Mouse (Mus musculus): Measurements from ENCODE around the gene Kcnmb3.

Gene Kcnmb3

GRCm38 (mm10) chr3:32492097-32493090 is at the start of gene Kcnmb3:
Gene Kcnmb3, minus strand, starts transcription at chr3:32492231.
- no peak for DNase-seq

- no peak for DNase-seq
These were observed 46.1 kb upstream of the Kcnmb3 start for GRCm38 (mm10) chr3:32538091-32538490.

GRCm38 (mm10) chr3:32537556-32537955 is 45.5 kb upstream of the Kcnmb3 start:
- DNase-seq, result no peak

GRCm38 (mm10) chr3:32535692-32536091 is 43.7 kb upstream of the Kcnmb3 start:
- DNase-seq, result no peak

- peak; percentile 10 for DNase-seq
These were observed 38.0 kb upstream of the Kcnmb3 start for GRCm38 (mm10) chr3:32530041-32530440.

GRCm38 (mm10) chr3:32529303-32529898 is 37.4 kb upstream of the Kcnmb3 start, which contains the start of gene Mfn1:
Gene Mfn1, plus strand, starts transcription at chr3:32529465.
- DNase-seq, result peak; percentile 96

- no peak for DNase-seq
These were observed 35.1 kb upstream of the Kcnmb3 start for GRCm38 (mm10) chr3:32527181-32527580.

- DNase-seq, result no peak
These were observed 21.5 kb upstream of the Kcnmb3 start for GRCm38 (mm10) chr3:32513528-32513927.

- no peak for DNase-seq
These were observed 20.8 kb upstream of the Kcnmb3 start for GRCm38 (mm10) chr3:32512686-32513284.

GRCm38 (mm10) chr3:32511191-32511550 is 19.1 kb upstream of the Kcnmb3 start:
- DNase-seq, result no peak

- peak; percentile 95 for DNase-seq
These were observed 18.6 kb upstream of the Kcnmb3 start for GRCm38 (mm10) chr3:32510375-32511190.

GRCm38 (mm10) chr3:32509496-32510374 is 17.7 kb upstream of the Kcnmb3 start, which contains the start of gene Zfp639:
Gene Zfp639, plus strand, starts transcription at chr3:32510259.
- peak; percentile 36 for DNase-seq

- peak; percentile 89 for DNase-seq
These were observed 16.8 kb upstream of the Kcnmb3 start for GRCm38 (mm10) chr3:32508666-32509324.

- no peak for DNase-seq
These were observed 14.6 kb upstream of the Kcnmb3 start for GRCm38 (mm10) chr3:32506366-32507225.

GRCm38 (mm10) chr3:32505841-32506240 is 13.8 kb upstream of the Kcnmb3 start:
- no peak for DNase-seq

- DNase-seq, result no peak
These were observed 8.3 kb upstream of the Kcnmb3 start for GRCm38 (mm10) chr3:32500346-32500745.

GRCm38 (mm10) chr3:32496711-32497070 is 4.7 kb upstream of the Kcnmb3 start:
- no peak for DNase-seq

GRCm38 (mm10) chr3:32495856-32496710 is 4.1 kb upstream of the Kcnmb3 start:
- peak; percentile 36 for DNase-seq

Measured in embryo, embryonic 11 days (tissue).